In the genomic region with DNA sequence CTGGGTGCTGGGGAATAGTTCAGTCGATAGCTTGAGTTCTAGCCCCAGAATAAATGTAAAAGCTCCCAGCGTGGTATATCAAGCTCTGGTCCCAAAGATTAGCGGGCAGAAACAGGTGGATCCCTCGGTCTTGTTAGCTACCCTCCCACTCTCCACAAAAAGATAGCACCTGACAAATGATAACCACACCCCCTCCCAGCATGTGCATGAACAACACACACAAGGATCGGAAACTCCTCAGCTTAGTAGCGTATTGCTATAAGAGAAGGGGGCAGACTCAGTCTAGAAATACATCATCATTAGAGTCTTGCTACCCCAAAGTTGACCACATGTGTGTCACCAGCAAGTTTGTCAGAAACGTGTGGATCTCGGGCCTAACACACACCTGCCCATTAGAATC, we compare ENCODE assay signal across 8 mouse cellular contexts. TPM values are rescaled to one million over a fixed set of nuclear protein-coding genes. Genes with fewer than 3 reads are reported as not detected.
DNase-seq lines count a peak whose midpoint lies in the region; ATAC-seq lines count a peak whose summit lies in the region.

A gene (minus strand): TSS at position 101 of the 400 bp plus-strand sequence.

- H3K27ac ChIP-seq in midbrain, embryonic 16.5 days (ENCODE audit: low read length) = peak within 1 kb of the TSS; percentile 77

- no peaks in the 10 kb centered on the region for H3K9me3 ChIP-seq in midbrain, embryonic 16.5 days (replicated peaks; ENCODE audit: control insufficient read depth, low read length, poor library complexity, severe bottlenecking)

- no peak for DNase-seq in layer of hippocampus, adult 18-20 months (ENCODE audit: low spot score in 2 of 2)
- DNase-seq in layer of hippocampus, adult 9-10 months (ENCODE audit: low spot score) = no peak
- no peak for DNase-seq in adrenal gland, postnatal 4 days (ENCODE audit: low spot score in 2 of 2)
- DNase-seq in gonadal fat pad, adult 2 months (ENCODE audit: low read depth) = no peak
- DNase-seq in layer of hippocampus, postnatal 25 days (ENCODE audit: extremely low spot score in 1 of 2, low spot score in 1 of 2) = no peak
- DNase-seq in right cerebral cortex, postnatal 4 days = no peak
- DNase-seq in retina, embryonic 14.5 days (ENCODE audit: low spot score) = no peak

- 76% methylated on average over 8 of the region's 8 CpGs for WGBS in midbrain, embryonic 16.5 days

- no peaks in the 10 kb centered on the region for H3K27me3 ChIP-seq in midbrain, embryonic 16.5 days (ENCODE audit: control insufficient read depth, insufficient read depth, low read depth, low read length)

- H3K4me2 ChIP-seq in midbrain, embryonic 16.5 days (ENCODE audit: low read length) = peak within 1 kb of the TSS; percentile 87

- peaks cover 19% of the 10 kb centered on the region for H3K4me1 ChIP-seq in midbrain, embryonic 16.5 days (ENCODE audit: control insufficient read depth, insufficient read depth, low read length)

- peak within 1 kb of the TSS; percentile 90 for H3K4me3 ChIP-seq in midbrain, embryonic 16.5 days (ENCODE audit: low read depth, low read length)

- H3K9ac ChIP-seq in midbrain, embryonic 16.5 days (ENCODE audit: low read depth, low read length) = peak within 1 kb of the TSS; percentile 84

- H3K36me3 ChIP-seq in midbrain, embryonic 16.5 days (ENCODE audit: control insufficient read depth, insufficient read depth, low read length) = no peaks in the 10 kb centered on the region

- ATAC-seq in midbrain, embryonic 16.5 days = no peak

RNA-seq across cellular contexts. Expression of the gene that starts here (rescaled TPM):
- total RNA-seq in layer of hippocampus, adult 18-20 months (2021) = 10 to 100 TPM; 22.1 to 24.6 TPM
- total RNA-seq in adrenal gland, postnatal 4 days (2021) = 10 to 100 TPM; 47.2 to 49.7 TPM
- polyA plus RNA-seq in gonadal fat pad, adult 2 months (2012; rRNA removed) = 34.6 and 45.5 TPM in 2 replicates
- 10 to 100 TPM; 22.8 to 23.7 TPM for total RNA-seq in layer of hippocampus, postnatal 25 days (2021)
- 20.4 and 22.7 TPM in 2 replicates for polyA plus RNA-seq in midbrain, embryonic 16.5 days (2015; fragmentation: Nextera tagmentation; extraction: Ambion mirVana)
